In the genomic region with DNA sequence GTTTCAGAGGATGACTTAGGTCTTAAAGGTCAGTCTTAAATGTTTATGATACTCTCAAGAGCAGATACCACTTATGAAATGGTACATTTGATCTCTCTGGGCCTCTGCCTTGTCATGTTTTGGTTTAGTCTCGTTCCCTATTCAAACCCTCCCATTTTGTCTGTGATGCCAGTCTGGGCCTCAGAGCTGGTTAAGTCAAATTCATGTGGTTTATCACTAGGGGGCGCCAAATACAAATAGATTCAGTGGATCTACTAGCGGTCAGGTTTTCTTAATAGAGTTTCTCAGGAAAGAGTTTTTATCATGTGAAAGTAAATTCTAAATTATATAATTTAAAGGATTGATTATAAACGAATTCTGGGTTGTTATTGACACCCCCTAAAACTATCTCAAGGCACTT, we compare ENCODE assay signal across 8 mouse cellular contexts.
DNase-seq lines count a peak whose midpoint lies in the region; ATAC-seq and TF ChIP-seq lines count a peak whose summit lies in the region.

No protein-coding gene starts in this region.

- H3K79me2 ChIP-seq in heart, adult 2 months (replicated peaks; ENCODE audit: control insufficient read depth, insufficient read depth, low read length) = peaks cover 2% of the 10 kb centered on the region; the same call in 1 of the 2 replicates
- no peaks in the 10 kb centered on the region for H3K79me2 ChIP-seq in liver, adult 2 months (ENCODE audit: control insufficient read depth, insufficient read depth, low read length)

- no peak overlapping the region for H3K9ac ChIP-seq in heart, adult 2 months (ENCODE audit: low read depth, low read length)
- H3K9ac ChIP-seq in liver, adult 2 months (ENCODE audit: low read depth, low read length) = no peak overlapping the region
- no peak overlapping the region for H3K9ac ChIP-seq in stomach, embryonic 15.5 days

- 3% methylated on average over 4 of the region's 4 CpGs for WGBS in heart, adult 2 months
- 7% methylated on average over 4 of the region's 4 CpGs for WGBS in heart, embryonic 10.5 days
- WGBS in liver, adult 2 months = 4% methylated on average over 4 of the region's 4 CpGs
- WGBS in stomach, embryonic 15.5 days = 2% methylated on average over 4 of the region's 4 CpGs

- ATAC-seq in stomach, embryonic 15.5 days (ENCODE audit: insufficient read depth, low FRiP score, low read depth) = peak; percentile 50; the same call in 1 of the 2 replicates

- no peaks in the 10 kb centered on the region for H3K9me3 ChIP-seq in heart, embryonic 10.5 days
- H3K9me3 ChIP-seq in stomach, embryonic 15.5 days = no peaks in the 10 kb centered on the region

- peaks cover 5% of the 10 kb centered on the region for H3K4me1 ChIP-seq in heart, adult 2 months (ENCODE audit: control insufficient read depth, insufficient read depth, low read length)
- H3K4me1 ChIP-seq in heart, embryonic 10.5 days = peaks cover 36% of the 10 kb centered on the region
- 0 out of 2 replicates have a peak, but pooled peaks cover 1% of the 10 kb centered on the region for H3K4me1 ChIP-seq in liver, adult 2 months (ENCODE audit: control insufficient read depth, insufficient read depth, low read length)
- no peaks in the 10 kb centered on the region for H3K4me1 ChIP-seq in stomach, embryonic 15.5 days

- no peak for TF ChIP-seq EP300 in heart, adult 2 months (IDR thresholded peaks at IDR 0.05; ENCODE audit: insufficient read depth, low read depth, low read length)

- H3K27me3 ChIP-seq in heart, adult 2 months (ENCODE audit: control insufficient read depth, insufficient read depth, low read length) = no peaks in the 10 kb centered on the region
- H3K27me3 ChIP-seq in heart, embryonic 10.5 days (ENCODE audit: insufficient read depth, poor library complexity, severe bottlenecking) = no peaks in the 10 kb centered on the region
- H3K27me3 ChIP-seq in liver, adult 2 months (ENCODE audit: control insufficient read depth, insufficient read depth, low read length) = no peaks in the 10 kb centered on the region
- no peaks in the 10 kb centered on the region for H3K27me3 ChIP-seq in stomach, embryonic 15.5 days (replicated peaks)

- H3K4me2 ChIP-seq in stomach, embryonic 15.5 days = no peak overlapping the region

- TF ChIP-seq CTCF in heart, adult 2 months (IDR thresholded peaks at IDR 0.05) = peak; percentile 91
- TF ChIP-seq CTCF in liver, adult 2 months (IDR thresholded peaks at IDR 0.05; ENCODE audit: low read depth, low read length) = 0 out of 2 replicates have a peak, but pooled peaks have one; percentile 14

- intact Hi-C loops in heart, adult 2 months (cut with DNase I) = loop anchor here (1.0 to 10.0 kb wide), 3 partner anchors 96 to 443 kb away; no protein-coding TSS in a partner anchor
- intact Hi-C loops in heart, postnatal 10 days (cut with DNase I) = loop anchor here (1.0 to 5.0 kb wide), 3 partner anchors 97 to 445 kb away; no protein-coding TSS in a partner anchor

- H3K4me3 ChIP-seq in heart, adult 2 months = no peak overlapping the region
- H3K4me3 ChIP-seq in heart, embryonic 10.5 days = no peak overlapping the region
- H3K4me3 ChIP-seq in liver, adult 2 months (ENCODE audit: insufficient read depth, low read depth, low read length) = no peak overlapping the region
- H3K4me3 ChIP-seq in stomach, embryonic 15.5 days (replicated peaks) = no peak overlapping the region

- H3K27ac ChIP-seq in heart, adult 2 months = no peak overlapping the region
- no peak overlapping the region for H3K27ac ChIP-seq in heart, embryonic 10.5 days
- no peak overlapping the region for H3K27ac ChIP-seq in liver, adult 2 months (replicated peaks; ENCODE audit: insufficient read depth, low read depth, low read length)
- H3K27ac ChIP-seq in stomach, embryonic 15.5 days = no peak overlapping the region

- TF ChIP-seq POLR2A in heart, adult 2 months (IDR thresholded peaks at IDR 0.05; ENCODE audit: insufficient read depth, low read depth, low read length) = no peak
- no peak for TF ChIP-seq POLR2A in liver, adult 2 months (IDR thresholded peaks at IDR 0.05; ENCODE audit: extremely low read depth, insufficient read depth, low read length)

- no peaks in the 10 kb centered on the region for H3K36me3 ChIP-seq in heart, adult 2 months (ENCODE audit: control insufficient read depth, insufficient read depth, low read length)
- H3K36me3 ChIP-seq in heart, embryonic 10.5 days = no peaks in the 10 kb centered on the region
- H3K36me3 ChIP-seq in liver, adult 2 months (ENCODE audit: control insufficient read depth, insufficient read depth, low read length) = no peaks in the 10 kb centered on the region
- H3K36me3 ChIP-seq in stomach, embryonic 15.5 days = no peaks in the 10 kb centered on the region

- DNase-seq in heart, adult 2 months = no peak
- DNase-seq in heart, embryonic 10.5 days (ENCODE audit: low spot score) = no peak
- peak; percentile 48 for DNase-seq in urinary bladder, postnatal 14 days (ENCODE audit: low spot score)
- no peak for DNase-seq in urinary bladder, postnatal 4 days (ENCODE audit: low spot score in 2 of 2)
- DNase-seq in cerebellum, adult 9-11 months = peak; percentile 57
- DNase-seq in heart, postnatal 10 days = peak; percentile 76 to 87
- DNase-seq in liver, adult 2 months (ENCODE audit: extremely low read depth, low read depth, low spot score) = peak; percentile 61

Comparison
In these comparisons a context has a peak if more than half of its experiments do, and no peak if none do; other contexts are left out.
1. DNase-seq: peak in urinary bladder, postnatal 14 days (single experiment), cerebellum, adult 9-11 months (single experiment), heart, postnatal 10 days (2 of 2) and liver, adult 2 months (single experiment); none in heart, adult 2 months (0 of 2), heart, embryonic 10.5 days (single experiment) and urinary bladder, postnatal 4 days (0 of 2).